Mouse (Mus musculus): ENCODE measurements at regions not wholly inside any gene's neighbourhood (a gene's known extent, or its start where the extent isn't known, plus 50 kb on each side); places are given as distances from the start of the nearest gene placed in this dataset.

DNA sequence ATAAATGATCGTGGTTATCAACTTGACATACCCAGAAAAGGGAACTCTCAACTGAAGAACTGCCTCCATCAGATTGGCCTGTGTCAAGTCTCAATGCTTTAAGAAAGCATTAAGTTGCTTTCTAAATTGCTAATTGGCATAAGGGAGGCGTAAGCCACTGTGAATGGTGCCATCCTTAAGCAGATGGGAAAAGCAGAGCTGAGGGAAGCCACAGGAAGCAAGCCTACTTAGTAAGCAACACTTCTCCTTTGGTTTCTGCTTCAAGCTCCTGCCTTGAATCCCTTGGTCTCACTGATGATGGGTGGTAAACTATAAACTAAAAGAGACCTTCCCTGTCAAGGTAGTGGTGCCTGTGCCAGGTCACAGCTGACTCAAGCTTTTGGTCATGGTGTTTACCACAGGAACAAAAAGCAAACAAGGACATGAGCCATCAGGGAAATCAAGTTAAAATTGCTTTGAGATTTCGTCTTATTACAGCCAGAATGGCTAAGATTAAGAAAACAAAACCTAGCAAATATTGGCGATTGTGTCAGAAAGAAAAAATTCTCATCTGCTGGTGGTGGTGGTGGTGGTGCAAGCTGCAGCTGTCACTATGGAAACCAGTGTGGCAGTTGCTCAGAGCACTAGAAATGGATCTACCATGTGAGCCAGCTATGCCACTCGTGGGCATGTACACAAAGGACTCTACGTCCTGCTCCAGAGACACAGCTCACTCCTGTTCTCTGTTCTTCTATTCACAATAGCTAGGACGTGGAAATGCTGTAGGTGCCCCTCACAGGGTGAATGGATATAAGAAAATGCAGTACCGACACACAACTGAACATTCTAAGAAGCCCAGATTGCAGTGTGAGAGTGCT lies 217.9 kb downstream of the Gm12728 start:
- DNase-seq (ENCODE audit: low read depth, low spot score): no peak
- TF ChIP-seq GATA1 (IDR thresholded peaks at IDR 0.05; ENCODE audit: low read depth, low read length) (no peak), NRF1 (IDR thresholded peaks at IDR 0.05; ENCODE audit: insufficient read depth, low read depth, low read length, poor library complexity, severe bottlenecking) (no peak), POLR2A (IDR thresholded peaks at IDR 0.05; ENCODE audit: control insufficient read depth in 1 of 2, insufficient read depth in 1 of 2, low read depth in 1 of 2, low read length in 2 of 2, poor library complexity in 1 of 2) (no peak), TAL1 (IDR thresholded peaks at IDR 0.05; ENCODE audit: low read length) (no peak), POLR2AphosphoS2 (IDR thresholded peaks at IDR 0.05; ENCODE audit: low read length) (no peak), E2F4 (IDR thresholded peaks at IDR 0.05; ENCODE audit: borderline replicate concordance, low read depth, low read length) (no peak), MAFK (IDR thresholded peaks at IDR 0.05; ENCODE audit: borderline replicate concordance, low read depth, low read length) (no peak), RAD21 (IDR thresholded peaks at IDR 0.05; ENCODE audit: low read depth, low read length) (no peak), ZNF384 (IDR thresholded peaks at IDR 0.05; ENCODE audit: low read depth, low read length) (no peak), ETS1 (IDR thresholded peaks at IDR 0.05; ENCODE audit: low read depth, low read length) (no peak), TCF12 (IDR thresholded peaks at IDR 0.05; ENCODE audit: low read depth, low read length) (no peak), USF2 (IDR thresholded peaks at IDR 0.05; ENCODE audit: borderline replicate concordance in 1 of 2, insufficient read depth in 1 of 2, low read depth in 1 of 2, low read length in 2 of 2) (no peak), ELF1 (IDR thresholded peaks at IDR 0.05; ENCODE audit: low read depth, low read length) (no peak)
- no peaks in the 10 kb centered on the region for H3K4me1 ChIP-seq (ENCODE audit: control insufficient read depth in 1 of 2, insufficient read depth in 2 of 2, low read length in 2 of 2)
- no peak overlapping the region for H3K27ac ChIP-seq (ENCODE audit: control insufficient read depth, low read depth, low read length)
- H3K9ac ChIP-seq (ENCODE audit: control insufficient read depth, low read depth, low read length, poor library complexity, severe bottlenecking): no peak overlapping the region
- H3K79me2 ChIP-seq (ENCODE audit: control insufficient read depth, insufficient read depth, low read length, poor library complexity): no peaks in the 10 kb centered on the region
- H3K9me3 ChIP-seq (replicated peaks; ENCODE audit: insufficient read depth, low read length): no peaks in the 10 kb centered on the region
- H3K27me3 ChIP-seq (ENCODE audit: control insufficient read depth in 1 of 2, insufficient read depth in 2 of 2, low read length in 2 of 2): no peaks in the 10 kb centered on the region
- H3K36me3 ChIP-seq (ENCODE audit: control insufficient read depth in 1 of 2, insufficient read depth in 2 of 2, low read length in 2 of 2): no peaks in the 10 kb centered on the region
- no peak overlapping the region for H3K4me3 ChIP-seq (ENCODE audit: control insufficient read depth in 1 of 2, insufficient read depth in 1 of 2, low read depth in 2 of 2, low read length in 2 of 2)

DNA sequence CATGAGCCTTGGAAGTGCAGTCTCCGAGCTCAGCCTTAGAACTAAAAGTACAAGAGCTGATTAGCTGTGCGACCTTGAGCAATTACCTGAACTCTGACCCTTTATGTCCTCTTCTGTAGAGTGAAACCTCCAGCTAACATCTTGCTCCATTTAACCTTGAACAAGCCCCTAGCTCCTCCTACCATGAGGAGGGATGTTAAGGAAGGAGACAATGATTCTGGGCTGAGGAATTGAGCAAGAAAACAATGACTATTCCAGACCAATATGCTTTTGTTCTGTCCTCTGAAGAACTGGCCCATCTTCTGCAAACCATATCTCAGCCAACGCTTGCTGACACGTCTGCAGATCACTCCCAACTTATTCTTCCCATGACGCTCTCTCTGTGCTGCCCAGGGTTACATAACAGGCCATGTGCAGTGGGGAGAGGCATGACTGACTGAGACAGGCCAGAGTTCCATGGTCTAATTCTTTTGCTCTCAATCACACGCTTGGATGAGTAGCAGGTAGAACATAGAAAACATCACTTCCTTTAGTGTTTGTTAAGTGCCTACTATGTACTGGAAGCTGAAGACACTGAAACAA lies 227.5 kb downstream of the Gm12728 start:
- no peak for DNase-seq (ENCODE audit: low read depth, low spot score)
- Histone ChIP-seq H3K9ac (ENCODE audit: control insufficient read depth, low read depth, low read length, poor library complexity, severe bottlenecking) (no peak overlapping the region), H3K27ac (ENCODE audit: control insufficient read depth, low read depth, low read length) (no peak overlapping the region), H3K9me3 (replicated peaks; ENCODE audit: insufficient read depth, low read length) (no peaks in the 10 kb centered on the region), H3K36me3 (ENCODE audit: control insufficient read depth in 1 of 2, insufficient read depth in 2 of 2, low read length in 2 of 2) (no peaks in the 10 kb centered on the region), H3K79me2 (ENCODE audit: control insufficient read depth, insufficient read depth, low read length, poor library complexity) (no peaks in the 10 kb centered on the region), H3K4me3 (ENCODE audit: control insufficient read depth in 1 of 2, insufficient read depth in 1 of 2, low read depth in 2 of 2, low read length in 2 of 2) (no peak overlapping the region), H3K27me3 (ENCODE audit: control insufficient read depth in 1 of 2, insufficient read depth in 2 of 2, low read length in 2 of 2) (no peaks in the 10 kb centered on the region), H3K4me1 (ENCODE audit: control insufficient read depth in 1 of 2, insufficient read depth in 2 of 2, low read length in 2 of 2) (no peaks in the 10 kb centered on the region)
- no peak for TF ChIP-seq RAD21 (IDR thresholded peaks at IDR 0.05; ENCODE audit: low read depth, low read length)
- no peak for TF ChIP-seq TCF12 (IDR thresholded peaks at IDR 0.05; ENCODE audit: low read depth, low read length)
- no peak for TF ChIP-seq POLR2A (IDR thresholded peaks at IDR 0.05; ENCODE audit: control insufficient read depth in 1 of 2, insufficient read depth in 1 of 2, low read depth in 1 of 2, low read length in 2 of 2, poor library complexity in 1 of 2)
- TF ChIP-seq POLR2AphosphoS5 (IDR thresholded peaks at IDR 0.05; ENCODE audit: borderline replicate concordance, low read depth, low read length): no peak
- no peak for TF ChIP-seq NELFE (IDR thresholded peaks at IDR 0.05; ENCODE audit: low read depth, low read length)
- no peak for TF ChIP-seq CTCF (IDR thresholded peaks at IDR 0.05 in 2 of 3, conservative IDR thresholded peaks at IDR 0.05 in 1 of 3; ENCODE audit: control insufficient read depth in 1 of 3, insufficient read depth in 1 of 3, low read depth in 2 of 3, low read length in 3 of 3, poor library complexity in 1 of 3, severe bottlenecking in 1 of 3)
- TF ChIP-seq CHD1 (IDR thresholded peaks at IDR 0.05; ENCODE audit: low read depth, low read length): no peak
